Mouse (Mus musculus) fibroblast of lung, adult 2 months (primary cell): ENCODE data around the gene Arhgef2.

Experiments used
- DNase-seq: peaks from one replicate; pipeline ENCODE4 v3.0.0-alpha.2; 2011; ENCODE audit warnings: low read depth

The Arhgef2 gene

DNA sequence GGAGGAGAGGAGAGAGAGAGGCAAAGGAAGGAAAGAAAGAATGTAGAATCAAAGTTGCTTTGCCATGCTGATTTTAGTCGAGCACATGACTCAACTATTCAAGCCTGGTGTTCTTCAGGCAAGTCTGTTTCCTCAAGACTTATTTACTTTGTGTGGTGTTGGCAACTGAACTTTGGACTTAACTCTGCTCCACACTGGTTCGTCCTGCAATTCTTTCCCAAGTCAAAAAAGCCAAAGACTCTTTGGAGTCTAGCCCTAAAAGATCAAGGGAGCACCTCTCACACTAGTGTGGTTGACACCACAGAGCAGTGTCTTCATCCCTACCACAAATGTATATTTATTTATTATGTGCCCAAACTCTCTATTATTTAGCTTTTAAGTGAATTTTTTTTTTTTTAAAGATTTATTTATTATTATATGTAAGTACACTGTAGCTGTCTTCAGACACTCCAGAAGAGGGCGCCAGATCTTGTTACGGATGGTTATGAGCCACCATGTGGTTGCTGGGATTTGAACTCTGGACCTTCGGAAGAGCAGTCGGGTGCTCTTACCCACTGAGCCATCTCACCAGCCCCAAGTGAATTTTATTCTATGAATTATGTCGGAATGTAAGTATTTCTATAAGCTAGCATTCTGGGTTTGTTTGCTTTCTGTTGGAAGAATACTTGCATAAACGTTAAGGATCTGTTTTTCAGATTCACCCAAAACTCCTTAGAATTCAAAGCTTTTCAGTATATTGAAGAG, 78.6 kb downstream of the Arhgef2 start:
- peak; percentile 15 for DNase-seq

DNA sequence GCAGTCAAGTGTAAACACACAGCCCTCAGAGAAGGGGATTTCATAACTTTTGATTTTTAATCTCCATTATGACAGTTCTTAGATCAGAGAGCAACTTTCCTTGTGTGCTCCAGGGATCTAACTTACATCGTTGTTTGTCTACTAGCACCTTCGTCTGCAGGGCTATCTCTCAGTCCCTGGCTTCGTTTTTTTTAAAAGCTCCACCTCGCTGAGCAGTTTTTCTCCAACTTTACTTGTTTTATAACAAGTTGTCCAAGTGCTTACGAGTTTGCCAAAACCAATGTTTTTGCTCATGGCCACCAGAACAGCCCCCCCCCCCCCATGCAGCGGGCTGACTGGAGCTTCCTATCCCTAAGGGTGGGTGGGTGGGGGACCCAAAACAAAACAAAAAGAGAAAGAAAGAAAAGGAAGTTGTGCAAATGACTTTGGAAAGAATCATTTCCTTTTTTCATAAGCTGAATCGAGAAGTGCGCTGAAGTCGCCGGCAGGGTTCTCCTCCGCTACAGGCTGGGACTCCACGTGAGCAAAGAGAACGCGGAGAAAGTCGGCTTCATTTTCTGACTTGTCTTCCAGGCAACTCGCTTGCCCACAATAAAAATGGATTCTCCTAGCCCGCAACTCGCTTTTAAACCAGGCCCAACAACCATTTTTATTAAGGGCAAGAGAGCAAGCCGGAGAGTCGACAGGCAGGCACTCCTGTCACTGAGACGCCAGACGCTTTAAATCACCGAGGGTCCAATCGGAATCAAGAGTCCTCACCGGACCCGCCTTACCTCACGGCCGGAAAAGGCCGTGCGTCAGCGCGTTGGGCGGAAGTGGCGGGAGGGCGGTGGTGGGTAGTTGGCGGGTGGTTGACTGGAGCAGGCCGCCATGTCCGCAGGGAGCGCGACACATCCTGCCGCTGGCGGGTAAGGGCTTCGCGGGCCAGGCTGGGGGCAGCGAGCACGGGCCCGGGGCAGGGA, 79.5 kb downstream of the Arhgef2 start, which contains the start of gene Khdc4:
Khdc4 (plus strand) TSS at position 824 of the 962 bp plus-strand sequence.
- peak; percentile 95 for DNase-seq

DNA sequence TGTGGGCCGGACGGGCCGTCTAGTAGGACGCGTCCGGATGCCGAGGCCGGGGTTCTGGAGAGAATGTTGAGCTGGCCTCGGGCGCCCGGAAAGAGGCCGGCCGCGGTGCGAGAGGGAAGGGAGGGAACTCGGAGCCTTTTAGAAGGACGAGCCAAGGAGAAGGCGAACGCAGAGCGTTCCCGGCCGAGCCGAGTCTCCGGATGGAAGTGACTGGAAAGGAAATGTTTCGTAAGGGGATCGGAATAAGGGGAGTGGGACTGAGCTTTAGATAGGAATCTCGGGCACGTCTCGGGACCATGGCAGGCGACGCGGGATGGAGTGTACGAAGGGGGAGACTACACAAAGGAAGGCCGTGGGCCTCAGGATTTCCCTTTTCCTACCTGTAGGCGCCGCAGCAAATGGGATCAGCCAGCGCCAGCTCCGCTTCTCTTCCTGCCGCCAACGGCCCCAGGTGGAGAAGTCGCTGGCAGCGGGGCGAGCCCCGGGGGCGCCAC, 80.2 kb downstream of the Arhgef2 start:
- DNase-seq, result peak; percentile 11

DNA sequence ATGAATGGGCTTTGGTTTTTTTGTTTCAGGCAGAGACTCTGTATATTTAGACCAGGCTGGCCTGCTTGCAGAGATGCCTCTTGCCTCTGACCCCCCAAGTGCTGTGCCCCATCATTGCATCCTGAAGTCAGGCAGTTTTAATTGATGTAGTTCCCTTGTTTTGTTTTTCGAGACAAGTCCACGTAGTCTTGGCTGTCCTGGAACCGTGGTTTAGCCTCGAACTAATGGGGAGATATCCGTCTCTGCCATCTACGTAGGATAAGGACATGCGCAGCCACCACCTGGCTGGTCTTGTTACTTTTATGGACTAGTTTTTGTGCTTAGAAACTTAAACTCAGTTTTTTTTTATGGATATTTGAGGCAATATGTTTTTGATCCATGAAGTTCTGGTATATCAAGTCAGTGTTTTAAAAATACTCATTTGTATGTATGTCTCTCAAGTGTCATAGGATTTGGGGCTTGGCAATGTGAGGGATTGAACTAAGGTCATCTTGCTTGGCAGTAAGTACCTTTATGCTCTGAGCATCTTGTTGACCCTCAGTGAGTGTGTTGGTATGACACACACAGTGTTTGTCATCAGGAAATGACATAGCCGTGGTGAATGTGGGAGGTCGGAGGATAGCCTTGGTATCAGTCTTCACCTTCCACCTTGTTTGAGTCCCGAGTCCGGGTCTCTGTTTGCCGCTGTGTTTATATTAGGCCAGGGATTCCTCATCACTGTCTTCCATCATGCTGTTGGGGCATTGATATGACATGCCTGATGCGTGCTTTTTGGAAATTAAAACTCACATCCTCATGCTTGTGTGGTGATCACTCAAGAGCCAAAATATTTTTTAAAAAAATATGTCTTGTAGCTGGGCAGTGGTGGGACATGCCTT, 81.2 kb downstream of the Arhgef2 start:
- DNase-seq, result no peak

DNA sequence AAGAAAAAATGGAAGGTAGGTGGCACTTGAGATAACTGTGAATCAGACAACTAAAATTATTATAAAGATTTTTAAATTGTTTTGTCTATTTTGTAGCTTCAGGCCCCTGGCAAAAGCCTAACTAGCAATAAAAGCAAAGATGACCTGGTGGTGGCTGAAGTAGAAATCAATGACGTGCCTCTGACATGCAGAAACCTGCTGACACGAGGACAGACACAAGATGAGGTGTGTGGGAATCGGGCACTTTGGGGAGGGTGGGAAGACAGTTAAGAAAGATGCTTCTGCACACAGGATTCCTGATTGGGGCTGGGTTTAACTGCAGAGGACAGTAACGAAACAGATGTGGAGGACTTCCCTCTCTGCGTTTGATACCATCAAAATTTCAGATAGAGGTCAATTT, 83.3 kb downstream of the Arhgef2 start:
- no peak for DNase-seq

DNA sequence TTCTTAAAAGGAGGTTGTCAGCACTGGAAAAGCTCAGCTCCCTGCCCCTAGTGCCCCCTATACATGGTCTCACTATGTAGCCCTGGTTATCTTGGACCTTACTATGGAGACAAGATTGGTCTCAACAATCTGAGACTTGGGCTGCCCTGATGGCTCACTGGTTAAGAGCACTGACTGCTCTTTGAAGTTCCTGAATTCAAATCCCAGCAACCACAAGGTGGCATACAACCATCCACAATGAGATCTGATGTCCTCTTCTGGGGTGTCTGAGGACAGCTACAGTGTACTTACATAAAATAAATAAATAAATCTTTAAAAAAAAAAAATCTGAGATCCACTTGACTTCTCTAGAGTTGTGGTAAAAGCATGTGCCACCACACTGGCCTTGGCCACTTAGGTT, 89.8 kb downstream of the Arhgef2 start:
- no peak for DNase-seq
